In genomic region chr6:89045436-89045966, GRCm38 (mm10) we compare ENCODE assay signal across 8 mouse cellular contexts.
"Had no signal": no experiment of that assay in that cellular context is flagged by ENCODE, and none has a peak within 500 bp of the region (broad histone marks: within the 10 kb centered on the region; RNA-seq: fewer than 3 reads in every experiment).

No protein-coding gene starts in this region.

- DNase-seq: kidney, adult 2 months; kidney, postnatal 25 days; layer of hippocampus, adult 9-11 months; liver, embryonic 13.5 days; retina, postnatal 1 day; right cerebral cortex, postnatal 25 days; thymus, adult 18-20 months; thymus, postnatal 36 days had no signal
